Mouse (Mus musculus) urinary bladder, postnatal 25 days (tissue): Measurements from ENCODE around the gene Cdkn2d.
"Not testable (repeated sequence)": the region's sequence is repeated elsewhere in the genome, so short reads cannot be mapped to it uniquely, and the experiment has no call there.

Source experiments
- DNase-seq: peaks from one replicate; pipeline ENCODE4 v3.0.0; 2022; ENCODE audit warnings: low spot score

Cdkn2d gene

DNA sequence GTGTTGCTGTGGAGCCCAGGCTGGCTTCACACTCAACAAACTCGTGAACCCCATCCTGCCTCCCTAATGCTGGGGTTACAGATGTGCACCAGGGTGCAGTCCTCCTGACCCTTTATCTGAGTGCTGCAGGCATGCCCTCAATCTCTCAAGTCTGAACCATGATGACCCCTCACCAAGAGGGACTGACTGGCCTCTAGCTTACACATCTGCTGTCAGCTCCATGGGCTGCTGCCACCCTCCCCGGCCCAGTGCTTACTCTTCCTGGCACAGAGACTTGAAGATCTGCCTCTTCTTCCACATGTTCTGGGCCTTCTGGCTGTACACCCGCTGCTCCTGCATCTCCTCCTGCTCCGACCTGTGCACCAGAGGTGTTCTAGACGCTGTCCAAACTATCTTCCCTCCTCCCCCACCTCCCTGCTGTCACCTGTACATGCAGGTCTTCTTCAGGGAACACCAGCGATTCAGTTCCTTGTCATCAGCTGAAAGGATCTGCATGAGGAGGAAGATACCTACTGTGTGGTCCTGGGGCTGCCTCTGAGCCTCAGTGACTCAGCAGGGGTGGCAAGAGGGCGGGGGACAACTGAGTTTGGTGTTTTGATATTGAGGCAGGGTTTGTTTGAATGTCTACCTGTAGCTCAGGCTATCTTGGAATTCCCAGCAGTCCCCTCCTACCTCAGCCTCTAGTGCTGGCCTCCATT lies 16.0 kb downstream of the Cdkn2d start:
- no peak for DNase-seq

DNA sequence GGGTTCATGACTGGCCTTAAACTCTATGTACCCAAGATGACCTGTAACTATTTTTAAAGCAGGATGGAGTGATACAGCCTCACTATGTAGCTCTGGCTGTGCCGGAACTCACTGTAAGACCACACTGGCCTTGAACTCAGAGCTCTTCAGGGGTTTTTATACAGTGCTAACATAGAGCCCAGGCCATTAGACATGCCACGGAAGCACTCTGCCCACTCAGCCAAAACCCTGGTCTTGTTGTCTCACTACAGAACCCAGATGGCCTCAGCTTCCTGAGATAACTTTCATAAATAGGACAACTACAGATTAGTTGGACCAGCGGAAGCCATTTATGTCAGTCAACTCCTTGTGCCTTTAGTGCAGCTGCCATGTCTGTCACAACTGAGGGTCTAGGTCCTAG lies 16.9 kb downstream of the Cdkn2d start:
- DNase-seq = no peak

DNA sequence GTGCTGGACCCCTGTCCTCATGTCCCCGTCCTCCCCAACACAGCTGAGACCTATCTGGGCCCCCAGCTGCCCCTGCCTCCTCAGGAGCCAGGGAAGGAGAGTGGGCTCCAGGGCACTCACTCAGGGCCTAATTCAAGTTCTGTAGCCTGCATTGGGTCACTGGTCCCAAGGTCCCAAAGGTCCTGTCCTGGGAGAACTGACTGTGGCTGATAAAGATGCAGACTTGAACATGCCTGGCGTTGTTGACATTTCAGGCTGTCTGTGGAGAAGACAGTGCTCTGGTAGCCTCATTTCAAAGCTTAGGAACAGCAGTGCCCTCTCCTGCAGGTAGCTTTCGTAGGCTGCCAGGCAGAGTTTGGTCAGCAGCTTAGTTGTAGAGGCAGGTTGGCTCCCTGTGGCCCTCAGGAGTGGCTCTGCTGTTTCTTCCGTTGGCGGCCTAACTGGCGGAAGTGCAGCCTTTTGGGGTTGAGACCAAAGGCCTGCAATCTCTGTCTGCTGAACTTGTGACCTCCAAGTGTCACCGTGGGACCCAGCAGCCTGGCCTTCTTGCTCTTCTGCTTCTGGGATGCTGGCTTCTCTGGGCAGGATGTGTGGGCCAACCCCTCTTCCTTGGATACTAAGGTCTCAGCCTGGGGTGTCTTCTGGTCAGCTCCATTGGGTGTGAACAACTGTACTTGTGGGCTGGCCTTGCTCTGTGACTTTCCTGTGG lies 17.5 kb downstream of the Cdkn2d start:
- no peak for DNase-seq

DNA sequence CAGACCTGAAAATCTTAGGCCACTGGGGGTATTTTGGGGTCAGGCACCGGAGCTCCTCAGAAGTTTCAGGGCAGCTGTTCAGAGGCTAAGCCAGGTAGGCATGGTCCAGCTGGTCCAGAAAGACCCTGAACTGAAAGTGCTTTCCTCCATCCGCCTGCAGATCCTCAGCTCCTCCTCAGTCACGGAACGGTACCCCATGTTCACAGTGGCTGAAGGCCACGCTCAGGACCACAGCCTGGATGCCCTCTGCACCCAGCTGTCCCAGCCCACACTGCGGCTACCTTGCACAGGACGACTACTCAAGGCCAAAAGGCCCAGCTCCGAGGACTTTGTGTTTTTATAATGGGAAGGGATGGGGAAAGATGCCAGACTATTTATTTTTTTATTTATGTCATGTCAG lies 18.1 kb downstream of the Cdkn2d start:
- no peak for DNase-seq

DNA sequence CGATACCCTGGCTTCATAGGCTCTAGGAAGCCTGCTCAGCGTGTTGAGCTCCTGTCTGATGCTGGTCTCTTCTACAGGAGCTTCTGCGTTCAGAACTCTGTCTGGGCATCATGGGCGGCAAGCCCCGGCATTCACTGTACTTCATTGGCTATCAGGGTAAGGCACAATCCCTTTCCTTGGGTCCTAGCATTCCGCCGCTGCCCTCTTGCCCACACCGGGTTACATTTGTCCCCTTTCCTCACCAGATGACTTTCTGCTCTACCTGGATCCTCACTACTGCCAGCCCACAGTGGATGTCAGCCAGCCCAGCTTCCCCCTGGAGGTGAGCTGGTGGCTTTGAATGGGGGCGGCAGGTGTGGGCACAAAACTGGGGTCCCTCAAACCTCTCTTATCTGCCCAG lies 18.8 kb downstream of the Cdkn2d start:
- no peak for DNase-seq

DNA sequence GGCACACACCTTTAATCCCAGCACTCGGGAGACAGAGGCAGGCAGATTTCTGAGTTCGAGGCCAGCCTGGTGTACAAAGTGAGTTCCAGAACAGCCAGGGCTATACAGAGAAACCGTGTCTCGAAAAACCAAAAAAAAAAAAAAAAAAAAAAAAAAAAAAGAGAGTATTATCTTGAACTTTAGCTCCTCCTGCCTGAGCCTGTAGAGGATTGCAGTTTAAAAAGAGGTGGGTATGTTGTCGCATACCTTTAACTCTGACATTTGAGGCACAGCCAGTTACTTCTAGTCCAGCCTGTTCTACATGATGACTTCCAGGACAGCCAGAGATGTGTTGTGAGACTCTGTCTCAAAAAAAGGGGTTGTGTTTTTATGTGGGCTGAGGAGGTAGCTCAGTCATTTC lies 21.6 kb downstream of the Cdkn2d start:
- DNase-seq = not testable (repeated sequence)

DNA sequence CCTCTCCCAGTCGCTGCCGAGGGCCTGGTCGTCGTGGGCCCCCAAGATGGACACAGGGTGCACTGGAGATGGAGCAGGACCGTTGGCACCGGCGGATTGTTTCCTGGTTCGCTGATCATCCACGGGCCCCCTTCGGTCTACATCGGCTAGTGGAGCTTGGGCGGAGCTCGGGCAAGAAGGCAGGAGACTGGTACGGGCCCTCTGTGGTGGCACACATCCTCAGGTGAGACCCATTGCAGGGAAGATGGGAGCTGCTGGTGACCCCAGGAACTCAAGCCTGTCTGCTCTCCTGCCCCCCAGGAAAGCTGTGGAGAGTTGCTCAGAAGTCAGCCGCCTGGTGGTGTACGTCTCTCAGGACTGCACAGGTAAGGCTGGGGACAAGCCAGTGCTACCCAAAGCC lies 22.9 kb downstream of the Cdkn2d start:
- no peak for DNase-seq

DNA sequence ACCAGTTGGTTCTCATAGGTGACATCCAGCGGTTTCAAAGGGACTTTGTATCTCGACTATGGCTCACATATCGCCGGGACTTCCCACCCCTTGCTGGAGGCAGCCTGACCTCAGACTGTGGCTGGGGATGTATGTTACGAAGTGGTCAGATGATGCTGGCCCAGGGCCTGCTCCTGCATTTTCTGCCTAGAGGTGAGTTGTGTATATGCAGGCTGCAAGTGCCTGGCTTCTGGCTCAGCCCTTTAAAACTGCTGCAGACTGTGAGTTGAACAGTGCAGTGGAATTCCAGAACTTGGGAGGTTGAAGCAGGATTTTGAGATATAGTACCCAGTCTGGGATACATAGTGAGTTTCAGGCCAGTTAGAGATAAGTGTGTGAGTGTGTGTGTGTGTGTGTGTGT lies 24.3 kb downstream of the Cdkn2d start:
- no peak for DNase-seq

DNA sequence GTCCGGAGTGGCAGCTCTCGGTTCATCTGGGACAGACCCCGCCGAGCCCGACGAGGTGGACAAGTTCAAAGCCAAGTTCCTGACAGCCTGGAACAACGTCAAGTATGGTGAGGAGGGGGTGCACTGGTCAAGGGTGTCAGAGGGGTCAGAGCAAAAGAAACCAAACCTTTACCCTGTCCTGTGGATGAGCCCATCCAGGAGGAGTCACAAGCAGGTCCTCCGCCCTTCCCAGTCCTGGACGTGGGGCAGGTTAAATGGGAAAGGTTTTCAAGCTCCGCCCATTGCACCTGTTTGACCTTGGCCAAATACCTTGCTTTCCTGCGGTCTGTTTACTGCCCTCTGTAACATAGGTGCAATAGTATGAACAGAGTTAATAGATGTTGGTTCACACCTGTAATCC lies 25.6 kb downstream of the Cdkn2d start:
- no peak for DNase-seq

DNA sequence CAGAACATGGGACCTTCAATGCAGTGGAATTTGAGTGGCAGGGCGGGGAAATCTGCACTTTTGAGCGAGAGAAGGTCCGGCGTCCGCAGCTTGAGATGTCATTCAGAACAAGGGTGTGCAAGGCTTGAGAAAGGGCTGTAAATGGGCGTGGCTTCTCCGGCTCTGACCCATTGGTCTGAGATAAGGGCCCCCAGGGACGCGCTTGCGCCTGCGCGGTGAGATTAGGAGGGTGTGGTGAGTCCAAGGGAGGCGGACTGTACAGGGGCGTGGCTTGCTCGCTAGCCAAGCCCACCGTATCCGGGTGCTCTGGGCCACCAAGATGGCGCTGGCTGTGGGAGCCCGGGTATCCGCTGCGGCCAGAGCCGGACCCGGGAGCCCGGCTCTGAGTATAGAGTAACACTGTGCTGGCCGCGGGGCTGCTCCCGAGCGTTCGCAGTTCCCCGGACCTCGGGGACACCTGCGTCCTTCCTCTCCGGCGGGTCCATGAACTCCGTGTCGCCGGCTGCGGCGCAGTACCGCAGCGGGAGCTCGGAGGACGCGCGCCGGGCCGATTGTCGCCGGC lies 26.1 kb downstream of the Cdkn2d start, which contains the start of gene Atg4d:
Atg4d (plus strand) TSS at position 294 of the 562 bp plus-strand sequence.
- DNase-seq = peak; percentile 94

DNA sequence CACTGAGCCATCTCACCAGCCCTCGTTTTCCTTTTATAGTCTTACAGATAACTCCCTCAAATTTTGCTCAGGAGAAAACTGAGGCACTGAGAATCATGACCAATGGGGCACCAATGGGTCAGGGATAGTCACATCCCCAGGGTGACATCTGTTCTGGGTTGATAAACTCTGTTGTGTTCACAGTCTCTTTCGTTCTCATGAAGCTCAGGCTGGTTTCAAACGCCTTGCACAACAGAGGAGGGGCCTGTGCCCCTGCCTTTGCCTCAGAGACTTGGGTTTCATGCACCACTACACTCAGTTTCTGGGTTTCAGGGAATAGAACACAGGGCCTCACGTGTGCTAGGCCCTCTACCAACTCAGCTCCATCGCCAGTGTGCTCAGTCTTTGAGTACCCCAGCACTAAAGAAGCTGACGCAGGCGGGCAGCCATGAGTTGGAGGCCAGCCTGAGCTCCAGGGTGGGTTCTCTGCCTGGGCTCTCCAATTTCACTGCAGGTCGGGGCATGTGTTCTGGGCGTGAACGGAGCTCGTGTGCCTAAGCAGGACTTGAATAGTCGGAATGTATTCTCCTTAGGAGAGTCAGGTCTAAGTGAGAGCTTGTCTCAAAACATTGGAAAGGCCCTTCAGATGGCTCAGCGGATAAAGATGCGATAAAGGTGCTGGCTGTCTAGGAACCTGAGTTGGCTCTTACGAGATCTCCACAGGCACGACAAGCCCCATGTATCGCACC lies 26.8 kb downstream of the Cdkn2d start:
- DNase-seq = peak; percentile 43

DNA sequence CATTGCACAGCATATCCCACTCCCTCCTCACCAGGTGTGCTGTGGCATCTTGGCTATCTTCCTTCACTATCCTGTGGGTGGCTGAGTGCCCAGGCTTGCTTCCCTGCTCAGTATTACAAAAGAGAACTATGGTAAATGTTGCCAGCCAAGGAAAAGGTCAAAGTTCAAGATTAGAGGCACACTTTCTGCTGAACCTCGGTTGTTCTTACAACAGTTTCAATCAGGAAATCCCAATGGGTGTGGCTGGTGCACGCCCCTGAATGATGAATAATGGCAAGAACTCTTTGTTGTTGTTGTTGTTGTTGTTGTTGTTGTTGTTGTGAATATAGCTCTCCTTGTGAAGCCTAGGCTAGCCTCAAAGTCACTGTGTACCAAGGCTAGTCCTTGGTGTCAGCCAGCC lies 29.4 kb downstream of the Cdkn2d start:
- no peak for DNase-seq

DNA sequence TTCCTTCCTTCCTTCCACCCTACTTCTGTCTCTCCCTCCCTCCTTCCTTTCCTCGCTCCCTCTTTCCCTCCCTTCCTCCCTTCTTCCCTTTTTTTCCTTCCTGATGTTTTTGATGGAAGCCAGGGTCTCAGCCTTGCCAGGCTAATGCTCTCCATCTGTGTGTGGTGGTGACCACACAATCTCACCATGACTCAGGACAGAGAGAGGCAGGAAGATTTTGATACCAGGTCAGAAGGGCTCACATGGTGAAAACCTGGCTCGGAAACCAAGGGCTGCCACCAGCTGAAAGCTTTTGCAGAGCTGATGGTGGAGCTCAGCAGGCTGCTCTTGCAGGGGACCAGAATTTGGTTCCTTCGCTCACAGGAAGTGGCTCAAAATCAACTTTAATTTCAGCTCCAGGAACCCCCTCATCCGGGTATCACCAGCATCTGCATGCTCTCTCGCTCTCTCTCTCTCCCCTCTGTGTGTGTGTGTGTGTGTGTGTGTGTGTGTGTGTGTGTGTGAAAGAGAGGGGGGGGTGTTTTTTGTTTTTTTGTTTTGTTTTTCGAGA lies 30.6 kb downstream of the Cdkn2d start:
- no peak for DNase-seq

DNA sequence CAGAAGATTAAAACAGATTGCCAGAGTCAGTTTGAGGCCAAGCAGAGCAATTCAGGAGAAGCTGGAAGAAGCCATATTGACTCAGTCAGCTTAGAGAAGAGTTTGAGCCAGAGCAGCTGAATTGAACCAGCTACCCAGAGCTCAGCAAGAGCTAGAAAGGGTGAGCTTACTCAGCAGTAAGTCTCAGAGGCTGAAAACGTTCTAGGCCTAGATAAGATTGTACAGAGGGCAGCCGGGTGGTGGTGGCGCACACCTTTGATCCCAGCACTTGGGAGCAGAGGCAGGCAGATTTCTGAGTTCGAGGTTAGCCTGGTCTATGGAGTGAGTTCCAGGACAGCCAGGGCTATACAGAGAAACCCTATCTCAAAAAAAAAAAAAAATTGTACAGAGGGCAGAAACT lies 34.9 kb downstream of the Cdkn2d start:
- DNase-seq = not testable (repeated sequence)

DNA sequence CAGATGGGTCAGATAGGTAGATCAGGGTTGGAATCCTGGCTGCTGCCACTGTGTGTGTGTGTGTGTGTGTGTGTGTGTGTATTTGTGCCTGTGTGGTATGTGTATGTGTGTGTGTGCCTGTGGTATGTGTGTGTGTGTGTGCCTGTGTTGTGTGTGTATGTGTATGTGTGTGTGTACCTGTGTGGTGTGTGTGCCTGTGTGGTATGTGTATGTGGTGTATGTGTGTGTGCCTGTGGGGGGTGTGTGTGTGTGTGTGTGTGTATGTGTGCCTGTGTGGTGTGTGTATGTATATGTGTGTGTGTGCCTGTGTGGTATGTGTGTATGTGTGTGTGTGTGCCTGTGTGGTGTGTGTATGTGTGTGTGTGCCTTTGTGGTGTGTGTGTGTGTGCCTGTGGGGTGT lies 36.5 kb downstream of the Cdkn2d start:
- DNase-seq = no peak

DNA sequence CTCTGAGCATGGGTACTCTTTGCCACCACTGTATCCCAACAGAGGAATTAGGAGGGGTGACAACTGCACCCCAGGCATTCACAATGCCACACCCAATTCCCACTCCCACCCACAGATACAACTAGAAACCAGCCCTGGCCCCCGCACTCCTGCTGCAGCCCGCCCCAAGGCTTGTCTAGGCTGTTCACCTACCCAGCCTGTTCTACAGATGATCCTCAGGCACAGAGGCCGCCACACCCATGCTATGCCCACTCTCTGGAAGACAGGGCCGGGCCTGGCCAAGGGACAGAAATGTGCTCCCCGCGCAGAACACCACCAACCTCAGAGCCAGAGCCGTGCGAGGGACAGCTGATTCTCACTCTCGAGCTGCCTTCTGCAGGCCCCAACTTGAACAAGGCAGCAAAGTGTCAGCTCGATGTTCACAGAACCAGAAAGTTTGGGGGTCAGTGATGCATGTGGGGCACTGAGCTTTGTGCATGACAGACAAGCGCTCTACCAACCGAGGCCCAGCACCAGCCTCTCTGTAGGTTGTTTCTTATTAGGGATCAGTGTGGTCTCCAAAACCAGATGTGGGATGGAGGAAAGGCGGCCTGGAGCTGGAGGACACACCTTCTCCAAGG lies 40.0 kb downstream of the Cdkn2d start:
- no peak for DNase-seq

DNA sequence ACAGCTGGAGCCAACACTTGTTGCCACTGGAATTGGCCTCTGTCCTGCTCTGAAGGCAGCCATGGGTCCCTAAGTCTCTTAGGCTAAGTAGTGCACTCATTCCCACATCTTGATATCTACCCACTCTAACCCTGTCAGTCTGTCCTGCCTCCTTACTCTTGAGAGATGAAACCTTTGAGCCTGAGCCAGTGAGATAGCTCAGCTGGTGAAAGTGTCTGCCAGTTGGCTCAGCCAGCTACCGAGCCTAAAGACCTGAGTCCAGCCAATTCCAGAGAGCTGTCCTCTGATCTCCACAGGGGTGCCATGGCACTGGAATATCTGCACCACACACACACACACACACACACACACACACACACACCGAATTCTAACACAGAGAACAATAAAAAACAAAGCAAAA lies 40.7 kb downstream of the Cdkn2d start:
- DNase-seq = no peak

DNA sequence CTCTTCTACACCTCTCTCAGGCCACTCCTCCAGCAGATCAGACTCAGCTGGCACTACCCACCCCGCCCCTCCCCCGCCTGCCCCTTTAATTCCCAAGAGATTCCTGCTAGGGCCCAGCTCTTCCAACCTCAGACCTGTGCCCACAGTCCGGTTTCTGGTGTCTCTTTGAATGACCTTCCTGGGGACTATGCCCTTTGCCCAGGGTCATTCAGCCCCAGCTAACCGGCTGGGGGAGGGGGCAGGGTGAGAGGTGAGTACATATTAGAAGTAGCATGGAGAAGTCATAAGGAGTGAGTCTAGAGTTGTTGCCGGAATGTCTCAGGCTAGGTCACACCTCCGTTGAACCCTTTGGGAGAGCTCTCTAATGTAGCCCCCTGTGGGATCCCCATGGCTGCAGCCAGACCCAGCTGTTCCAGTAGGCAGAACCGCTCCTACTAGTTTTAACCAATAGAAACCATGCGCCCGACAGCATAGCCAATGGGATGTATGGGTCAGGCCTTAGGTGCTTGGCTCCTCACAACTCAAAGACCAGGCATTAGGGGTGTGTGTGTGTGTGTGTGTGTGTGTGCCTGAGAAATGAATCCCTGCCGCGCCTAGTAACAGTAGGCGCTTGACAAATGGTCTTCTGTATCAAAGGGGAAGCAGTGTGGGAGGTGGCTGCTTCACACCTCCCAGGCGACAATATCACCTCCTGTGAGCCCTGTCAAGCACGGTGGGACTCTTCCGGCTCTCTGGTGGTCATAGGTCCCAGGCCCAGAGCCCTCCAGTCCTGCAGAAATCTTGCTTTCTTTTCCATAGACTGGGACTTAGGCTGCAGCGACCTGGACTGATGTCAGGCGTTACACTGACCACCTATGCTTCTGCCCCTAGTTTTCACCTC lies 41.3 kb downstream of the Cdkn2d start:
- no peak for DNase-seq

DNA sequence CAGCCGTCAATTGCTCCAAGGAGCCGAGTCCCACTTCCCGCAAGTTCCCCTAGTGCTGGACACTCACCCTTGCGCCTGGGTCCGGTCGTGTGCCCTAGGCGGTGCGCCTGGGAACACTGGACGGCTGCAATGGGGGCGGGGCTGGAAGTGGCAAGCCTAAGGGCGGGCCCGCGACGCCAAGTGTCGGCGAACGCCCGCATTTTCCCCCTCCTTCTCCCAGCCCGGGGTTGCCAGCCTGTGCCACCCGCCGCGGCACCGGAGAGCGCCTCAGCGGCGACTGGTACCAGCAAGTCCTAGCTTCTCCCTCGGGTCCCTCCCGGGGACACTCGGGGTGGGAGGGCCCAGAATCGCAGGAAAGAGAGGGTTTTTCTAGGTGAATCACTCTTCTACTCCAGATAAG lies 42.9 kb downstream of the Cdkn2d start, which contains the start of gene S1pr5:
S1pr5 (minus strand) TSS at position 118 of the 400 bp plus-strand sequence.
- no peak for DNase-seq

DNA sequence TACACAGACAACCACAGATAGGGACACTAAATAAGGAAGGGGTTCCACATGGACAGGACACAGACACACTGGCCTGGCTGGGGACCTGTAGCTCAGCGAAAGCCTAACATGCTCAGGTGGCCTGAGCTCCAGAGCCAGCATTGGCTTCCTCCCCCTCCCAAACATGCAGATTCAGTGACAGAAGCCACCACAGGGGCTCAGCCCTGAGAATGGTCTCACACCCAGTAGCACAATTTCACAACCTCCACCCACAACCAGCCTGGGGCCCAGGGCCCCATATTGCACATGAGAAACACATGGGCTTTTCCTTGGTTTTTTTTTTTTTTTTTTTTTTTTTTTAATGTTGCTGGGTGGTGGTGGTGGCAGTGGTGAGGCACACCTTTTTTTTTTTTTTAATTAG lies 44.9 kb downstream of the Cdkn2d start:
- DNase-seq = no peak

DNA sequence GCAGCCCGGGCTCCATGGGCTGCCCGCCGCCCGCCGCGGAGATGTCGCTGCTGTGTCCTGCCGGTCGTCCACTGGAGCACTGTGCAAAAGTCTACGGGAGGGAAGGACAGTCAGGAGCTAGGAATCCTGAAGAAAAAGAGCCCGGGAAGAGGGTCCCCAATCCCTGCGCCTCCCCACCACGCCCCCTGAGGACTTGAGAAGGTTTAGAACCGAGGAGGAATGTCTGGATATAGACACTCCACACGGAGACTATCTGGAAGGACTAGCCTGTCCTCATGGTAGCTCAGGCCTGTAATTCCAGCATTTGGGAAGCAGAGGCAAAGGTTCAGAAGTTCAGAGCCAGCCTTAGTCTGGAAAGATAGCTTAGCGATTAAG lies 46.1 kb downstream of the Cdkn2d start:
- DNase-seq = no peak
